Mouse (Mus musculus) brain, embryonic 18.5 days (tissue): ENCODE results near the gene Olfr285.

ENCODE experiments used
- DNase-seq: peaks from one replicate; pipeline ENCODE4 v3.0.0-alpha.2; 2012; ENCODE audit warnings: low read depth, low spot score

Olfr285 gene

GRCm38 (mm10) chr15:98317177-98317724 is at the start of gene Olfr285:
Olfr285 (minus strand) TSS chr15:98317353.
- DNase-seq = no peak

GRCm38 (mm10) chr15:98340887-98341286 is 23.7 kb upstream of the Olfr285 start, which contains the start of gene Olfr284:
Olfr284 (minus strand) TSS chr15:98340987.
- no peak for DNase-seq

GRCm38 (mm10) chr15:98315703-98316102 is 1.4 kb downstream of the Olfr285 start:
- no peak for DNase-seq

- DNase-seq = no peak
Observed at GRCm38 (mm10) chr15:98295628-98296551, 21.3 kb downstream of the Olfr285 start, which contains the start of gene Zfp641. Zfp641 (minus strand) TSS chr15:98296161.

- DNase-seq = no peak
Observed at GRCm38 (mm10) chr15:98293651-98294050, 23.5 kb downstream of the Olfr285 start.

- DNase-seq = no peak
Observed at GRCm38 (mm10) chr15:98288566-98288965, 28.6 kb downstream of the Olfr285 start.

- DNase-seq = no peak
Observed at GRCm38 (mm10) chr15:98286418-98286817, 30.7 kb downstream of the Olfr285 start.
